Mouse (Mus musculus) heart, postnatal 25 days (tissue): ENCODE data around the gene Rbms1. TPM values are rescaled to one million over a fixed set of nuclear protein-coding genes. Genes with fewer than 3 reads are reported as not detected.
"Not testable (repeated sequence)": the region's sequence is repeated elsewhere in the genome, so short reads cannot be mapped to it uniquely, and the experiment has no call there.

Source experiments
- DNase-seq: peaks from one replicate; pipeline ENCODE4 v3.0.0; 2022; ENCODE audit warnings: low spot score
- intact Hi-C: fragments of 180-260 bp; cut with DNase I; formaldehyde crosslinking; loops from one replicate; pipeline ENCODE4 v1.15.1; 2025
- total RNA-seq, 2 experiments: library from RNA; stranded (reverse); gene quantifications; 2 replicates each; pipeline ENCODE4 v1.2.3; 2021

Rbms1 gene
- total RNA-seq, 2 experiments from 2014 or later = 47.3 to 47.7 TPM

- no peak for DNase-seq
- intact Hi-C loops = no loop called here
Measured at GRCm38 (mm10) chr2:60863827-60864226, 99.2 kb downstream of the Rbms1 start.

- DNase-seq = no peak
- intact Hi-C loops = no loop called here
Measured at GRCm38 (mm10) chr2:60862913-60863711, 99.9 kb downstream of the Rbms1 start.

- intact Hi-C loops = no loop called here
- no peak for DNase-seq
Measured at GRCm38 (mm10) chr2:60858116-60858515, 104.9 kb downstream of the Rbms1 start.

- intact Hi-C loops = no loop called here
- no peak for DNase-seq
Measured at GRCm38 (mm10) chr2:60856097-60856496, 106.9 kb downstream of the Rbms1 start.

DNA sequence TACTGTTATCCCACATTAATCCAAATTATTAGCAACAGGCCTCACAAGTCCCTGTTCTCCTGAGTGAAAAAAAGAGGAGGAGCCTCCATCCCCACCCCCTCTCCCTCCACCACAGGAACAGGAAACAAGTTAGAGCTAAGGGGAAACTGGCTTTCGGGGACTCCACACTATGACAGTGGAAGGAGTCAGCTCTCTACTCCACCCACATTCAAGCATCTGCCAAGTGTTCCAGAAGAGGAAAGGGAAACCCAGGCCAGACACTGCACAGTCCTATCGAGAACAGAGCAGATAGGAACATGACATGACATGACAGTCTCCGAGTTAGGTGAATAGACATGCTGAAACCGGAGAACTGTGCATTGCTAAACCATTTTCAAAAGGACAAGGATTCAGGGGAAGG is 108.0 kb downstream of the Rbms1 start:
- DNase-seq = peak; percentile 55
- intact Hi-C loops = loop anchor here (2.0 kb wide), 1 partner anchor 14 kb away; no protein-coding TSS in a partner anchor

GRCm38 (mm10) chr2:60851898-60852297 is 111.1 kb downstream of the Rbms1 start:
- no peak for DNase-seq
- intact Hi-C loops = no loop called here

GRCm38 (mm10) chr2:60851057-60851718 is 111.8 kb downstream of the Rbms1 start:
- intact Hi-C loops = no loop called here
- no peak for DNase-seq

DNA sequence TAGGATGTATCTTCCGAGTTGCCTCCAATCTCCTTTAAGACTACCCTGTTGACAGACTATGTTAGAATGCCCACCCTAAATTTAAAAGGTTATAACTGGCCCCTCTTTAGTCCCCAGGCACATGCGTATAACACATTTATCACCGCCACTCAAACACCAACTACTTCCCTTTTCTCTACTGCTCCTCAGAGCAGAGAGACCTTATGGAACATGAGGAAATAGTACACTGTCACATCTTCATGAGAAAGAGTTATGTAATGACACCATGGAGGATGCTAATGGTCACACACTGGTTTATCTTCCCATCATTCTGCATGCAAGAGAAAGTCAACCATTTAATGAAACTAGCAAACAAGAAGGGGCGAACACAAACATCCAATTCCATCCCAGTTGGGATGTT is 114.5 kb downstream of the Rbms1 start:
- intact Hi-C loops = loop anchor here (2.0 kb wide), 1 partner anchor 32 kb away; no protein-coding TSS in a partner anchor
- DNase-seq = no peak

GRCm38 (mm10) chr2:60847984-60848383 is 115.0 kb downstream of the Rbms1 start:
- DNase-seq = no peak
- intact Hi-C loops = loop anchor here (2.0 kb wide), 1 partner anchor 33 kb away; no protein-coding TSS in a partner anchor

GRCm38 (mm10) chr2:60845316-60845894 is 117.6 kb downstream of the Rbms1 start:
- intact Hi-C loops = no loop called here
- no peak for DNase-seq

DNA sequence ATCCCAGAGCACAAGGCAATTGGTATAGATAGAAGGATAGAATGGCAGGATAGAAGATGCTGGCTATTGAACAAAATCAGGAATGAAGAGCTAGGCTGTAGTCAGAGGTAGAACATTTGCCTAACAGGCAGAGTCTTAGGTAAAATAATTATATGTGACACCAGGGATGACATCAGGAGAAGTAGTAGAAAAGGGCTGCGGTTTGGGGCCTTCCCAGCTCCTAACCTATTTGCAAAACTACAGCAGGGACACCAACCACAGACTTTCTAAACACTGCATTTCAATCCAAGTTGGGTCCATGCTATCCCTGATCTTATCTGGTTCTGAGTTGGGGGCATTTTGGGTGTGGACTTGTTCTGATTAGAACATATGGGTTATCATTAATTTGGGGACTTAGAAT is 118.7 kb downstream of the Rbms1 start:
- no peak for DNase-seq
- intact Hi-C loops = no loop called here

- no peak for DNase-seq
- intact Hi-C loops = no loop called here
Measured at GRCm38 (mm10) chr2:60843633-60844032, 119.4 kb downstream of the Rbms1 start.

- no peak for DNase-seq
- intact Hi-C loops = no loop called here
Measured at GRCm38 (mm10) chr2:60842976-60843375, 120.0 kb downstream of the Rbms1 start.

- intact Hi-C loops = loop anchor here (2.0 kb wide), 1 partner anchor 14 kb away; no protein-coding TSS in a partner anchor
- DNase-seq = no peak
Measured at GRCm38 (mm10) chr2:60840922-60841321, 122.1 kb downstream of the Rbms1 start.

GRCm38 (mm10) chr2:60839498-60839897 is 123.5 kb downstream of the Rbms1 start:
- intact Hi-C loops = loop anchor here (5.0 kb wide), 1 partner anchor 43 kb away; no protein-coding TSS in a partner anchor
- DNase-seq = no peak

DNA sequence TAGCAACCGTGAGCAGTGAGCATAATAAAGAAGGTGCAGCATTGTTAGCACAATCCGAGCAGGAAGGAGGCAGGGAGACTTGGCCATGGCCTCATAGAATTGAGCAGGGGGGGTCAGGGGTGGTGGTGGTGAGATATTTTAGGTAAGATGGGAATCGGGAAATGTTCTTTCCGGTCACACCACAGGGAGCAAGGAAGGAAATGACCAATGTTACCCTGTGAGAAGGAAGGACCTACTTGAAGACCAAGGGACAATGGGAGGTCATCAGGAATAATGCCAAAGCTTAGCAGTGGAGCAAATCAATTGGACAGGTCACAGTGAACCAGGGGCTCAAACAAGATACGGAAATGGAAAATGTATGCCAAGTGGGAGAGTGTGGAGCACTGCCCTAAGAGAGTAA is 124.1 kb downstream of the Rbms1 start:
- DNase-seq = no peak
- intact Hi-C loops = loop anchor here (5.0 kb wide), 1 partner anchor 43 kb away; no protein-coding TSS in a partner anchor

GRCm38 (mm10) chr2:60837616-60838015 is 125.4 kb downstream of the Rbms1 start:
- intact Hi-C loops = loop anchor here (2.0 to 5.0 kb wide), 2 partner anchors 35 to 45 kb away; no protein-coding TSS in a partner anchor
- DNase-seq = no peak

DNA sequence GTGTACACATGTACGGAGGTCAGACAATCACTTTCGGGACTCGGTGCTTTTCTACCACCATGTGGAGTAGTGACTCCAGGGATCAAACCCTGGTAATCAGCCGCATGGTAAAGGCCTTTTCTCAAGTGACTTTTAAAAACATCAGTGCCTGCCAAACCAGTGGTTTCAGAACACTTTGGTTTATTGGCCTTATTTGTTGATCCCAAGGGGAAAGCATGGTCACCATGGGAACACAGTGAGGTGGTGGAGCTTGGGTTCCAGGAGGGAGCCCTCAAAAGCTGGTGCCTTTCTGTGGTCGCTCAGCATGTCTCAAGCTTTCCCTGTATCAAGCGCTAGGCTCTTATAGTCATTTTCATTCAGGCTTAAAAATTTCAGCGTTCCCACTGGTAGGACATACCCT is 126.8 kb downstream of the Rbms1 start:
- intact Hi-C loops = loop anchor here (2.0 to 5.0 kb wide), 2 partner anchors 33 to 46 kb away; no protein-coding TSS in a partner anchor
- no peak for DNase-seq

GRCm38 (mm10) chr2:60834293-60834692 is 128.7 kb downstream of the Rbms1 start:
- no peak for DNase-seq
- intact Hi-C loops = no loop called here

DNA sequence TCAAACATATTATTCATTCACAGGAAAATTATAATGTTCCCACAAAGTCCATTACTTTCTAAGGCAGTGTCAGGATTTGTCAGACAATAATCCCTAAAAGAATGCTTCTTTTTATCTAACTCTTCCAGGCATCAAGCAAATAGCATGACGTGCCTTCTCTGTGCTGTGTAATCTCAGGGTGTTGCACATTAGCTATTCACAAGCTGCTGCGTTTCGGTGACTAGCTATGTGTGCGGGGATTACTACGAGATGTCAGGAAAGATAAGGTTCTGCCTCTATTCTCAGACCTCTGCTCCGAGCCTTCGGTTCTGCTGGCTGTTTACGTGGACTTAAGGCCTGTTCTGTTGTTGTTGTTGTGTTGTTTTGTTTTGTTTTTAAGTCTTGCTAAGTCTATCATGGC is 130.7 kb downstream of the Rbms1 start:
- intact Hi-C loops = no loop called here
- DNase-seq = no peak

GRCm38 (mm10) chr2:60830464-60830863 is 132.5 kb downstream of the Rbms1 start:
- intact Hi-C loops, DNase-seq: not testable (repeated sequence)
